Mouse (Mus musculus) CD4-positive, CD25-positive, alpha-beta regulatory T cell, adult 4 months (primary cell): ENCODE results near the gene Iglon5. TPM values are rescaled to one million over a fixed set of nuclear protein-coding genes. Genes with fewer than 3 reads are reported as not detected.

ENCODE experiments used
- ATAC-seq: one replicate; pipeline ENCODE4 v1.8.0; 2017
- polyA plus RNA-seq, 2 experiments: library from polyadenylated mRNA; unstranded; fragments of 100-300 nt; shearing (Covaris generic); gene quantifications; one replicate each; pipeline ENCODE4 v1.2.1; 2017

The Iglon5 gene
- polyA plus RNA-seq, 2 experiments from 2014 or later: 0.15 TPM; not detected in 1

- peak; percentile 49 for ATAC-seq
Observed at GRCm38 (mm10) chr7:43423991-43424625, 65.8 kb downstream of the Iglon5 start.

GRCm38 (mm10) chr7:43422995-43423617 lies 66.8 kb downstream of the Iglon5 start:
- ATAC-seq: peak; percentile 98

Other genes with a start within 250 kb of the Iglon5 start
- gene Zfp715, start 176.8 kb downstream of the Iglon5 start, polyA plus RNA-seq: 10 to 100 TPM; 15.3 to 18.5 TPM
- not detected for gene Siglecf, start 138.7 kb downstream of the Iglon5 start, polyA plus RNA-seq
- 1 to 10 TPM in 1 of 2 experiments, not detected in 1; 2.5 TPM for gene Siglecg, start 81.9 kb downstream of the Iglon5 start, polyA plus RNA-seq
- gene Lim2, start 62.4 kb downstream of the Iglon5 start, polyA plus RNA-seq: not detected
- gene Nkg7, start 53.0 kb downstream of the Iglon5 start, polyA plus RNA-seq: 100 to 1,000 TPM; 106 to 121 TPM
- gene Cldnd2, start 49.3 kb downstream of the Iglon5 start, polyA plus RNA-seq: not detected
- 100 to 1,000 TPM; 177 to 184 TPM for gene Etfb, start 46.0 kb downstream of the Iglon5 start, polyA plus RNA-seq
- not detected for gene Gm45233, start 45.9 kb downstream of the Iglon5 start, polyA plus RNA-seq
- 1 to 10 TPM; 1.7 to 3.2 TPM for gene Vsig10l, start 26.9 kb downstream of the Iglon5 start, polyA plus RNA-seq
- gene 4931406B18Rik, start 15.9 kb upstream of the Iglon5 start, polyA plus RNA-seq: not detected
- gene Cd33, start 54.4 kb upstream of the Iglon5 start, polyA plus RNA-seq: not detected
- gene Zfp658, start 72.2 kb upstream of the Iglon5 start, polyA plus RNA-seq: 1 to 10 TPM; 6.4 TPM
- 10 to 100 TPM; 10.9 to 12.9 TPM for gene Zfp719, start 89.5 kb upstream of the Iglon5 start, polyA plus RNA-seq
- gene Zfp819, start 117.1 kb upstream of the Iglon5 start, polyA plus RNA-seq: not detected
- not detected for gene Ceacam18, start 144.6 kb upstream of the Iglon5 start, polyA plus RNA-seq
- gene Siglece, start 170.1 kb upstream of the Iglon5 start, polyA plus RNA-seq: 1 to 10 TPM in 1 of 2 experiments, under 1 TPM in 1; 0.28 to 1.3 TPM
- 1 to 10 TPM; 1.7 to 2.2 TPM for gene Ctu1, start 181.9 kb upstream of the Iglon5 start, polyA plus RNA-seq
- gene Klk14, start 200.3 kb upstream of the Iglon5 start, polyA plus RNA-seq: not detected
- not detected for gene Klk13, start 222.5 kb upstream of the Iglon5 start, polyA plus RNA-seq